30 mouse cellular contexts compared by ENCODE assay signal in genomic region chr2:124975106-124975505, GRCm38 (mm10).
DNase-seq lines count a peak whose midpoint lies in the region; ATAC-seq and TF ChIP-seq lines count a peak whose summit lies in the region.
"Had no signal": no experiment of that assay in that cellular context is flagged by ENCODE, and none has a peak within 500 bp of the region (broad histone marks: within the 10 kb centered on the region; RNA-seq: fewer than 3 reads in every experiment).

No protein-coding gene starts in this region.

- no peak for TF ChIP-seq CTCF in midbrain, postnatal 0 days (IDR thresholded peaks at IDR 0.05)

- H3K27ac ChIP-seq in midbrain, postnatal 0 days (ENCODE audit: low read depth, low read length) = no peak overlapping the region
- no peak overlapping the region for H3K27ac ChIP-seq in midbrain, embryonic 13.5 days
- H3K27ac ChIP-seq: forebrain, embryonic 13.5 days; hindbrain, embryonic 13.5 days; liver, embryonic 14.5 days; macrophage; midbrain, embryonic 10.5 days; neural tube, embryonic 12.5 days had no signal

- no peaks in the 10 kb centered on the region for H3K36me3 ChIP-seq in midbrain, postnatal 0 days (ENCODE audit: insufficient read depth, low read length)
- no peaks in the 10 kb centered on the region for H3K36me3 ChIP-seq in midbrain, embryonic 13.5 days
- H3K36me3 ChIP-seq: hindbrain, embryonic 13.5 days; midbrain, embryonic 10.5 days; neural tube, embryonic 12.5 days had no signal

- no peaks in the 10 kb centered on the region for H3K9me3 ChIP-seq in midbrain, postnatal 0 days (ENCODE audit: low read length)
- H3K9me3 ChIP-seq in midbrain, embryonic 13.5 days = no peaks in the 10 kb centered on the region
- H3K9me3 ChIP-seq: forebrain, embryonic 13.5 days; hindbrain, embryonic 13.5 days; midbrain, embryonic 10.5 days; neural tube, embryonic 12.5 days had no signal

- 71% methylated on average over 3 of the region's 3 CpGs for WGBS in midbrain, postnatal 0 days
- 77% methylated on average over 3 of the region's 3 CpGs for WGBS in midbrain, embryonic 13.5 days

- no peak for ATAC-seq in midbrain, postnatal 0 days (ENCODE audit: low FRiP score)
- no peak for ATAC-seq in midbrain, embryonic 13.5 days
- no peak for ATAC-seq in megakaryocyte progenitor cell, adult 5-6 weeks (replicated peaks; ENCODE audit: poor library complexity)
- ATAC-seq: forebrain, embryonic 13.5 days; midbrain, embryonic 16.5 days had no signal

- H3K9ac ChIP-seq in midbrain, postnatal 0 days (replicated peaks; ENCODE audit: low read length, poor library complexity, severe bottlenecking) = no peak overlapping the region
- H3K9ac ChIP-seq in midbrain, embryonic 13.5 days (replicated peaks) = no peak overlapping the region
- H3K9ac ChIP-seq: forebrain, embryonic 13.5 days; hindbrain, embryonic 13.5 days; liver, embryonic 14.5 days; neural tube, embryonic 12.5 days had no signal

- H3K4me2 ChIP-seq in midbrain, postnatal 0 days (ENCODE audit: low read depth, low read length, poor library complexity, severe bottlenecking) = no peak overlapping the region
- no peak overlapping the region for H3K4me2 ChIP-seq in midbrain, embryonic 13.5 days (replicated peaks)
- H3K4me2 ChIP-seq: forebrain, embryonic 13.5 days; heart, embryonic 11.5 days; hindbrain, embryonic 13.5 days; neural tube, embryonic 12.5 days had no signal

- peak; percentile 19 to 23 for DNase-seq in cerebellum, postnatal 14 days
- DNase-seq in cerebellum, adult 18-20 months = no peak
- DNase-seq in gastrocnemius, postnatal 10 days = peak; percentile 19
- no peak for DNase-seq in gastrocnemius, adult 18-20 months (ENCODE audit: low spot score)
- DNase-seq in midbrain, postnatal 0 days (ENCODE audit: low spot score) = peak; percentile 21
- DNase-seq: adrenal gland, adult 2 months; adrenal gland, postnatal 36 days; cerebellum, adult 9-11 months; gastrocnemius, postnatal 36 days; heart, adult 18-20 months; heart, postnatal 36 days; kidney, adult 11 months; kidney, postnatal 14 days; layer of hippocampus, postnatal 36 days; liver; lung, adult 2 months; lung, postnatal 10 days; right cerebral cortex, adult 18-20 months; thymus, postnatal 4 days had no signal

- H3K4me1 ChIP-seq in midbrain, postnatal 0 days (ENCODE audit: insufficient read depth, low read length) = no peaks in the 10 kb centered on the region
- H3K4me1 ChIP-seq in midbrain, embryonic 13.5 days (replicated peaks) = peaks cover 11% of the 10 kb centered on the region
- H3K4me1 ChIP-seq: neural tube, embryonic 12.5 days had no signal

- H3K27me3 ChIP-seq in midbrain, postnatal 0 days (ENCODE audit: insufficient read depth, low read length) = no peaks in the 10 kb centered on the region
- H3K27me3 ChIP-seq in midbrain, embryonic 13.5 days = no peaks in the 10 kb centered on the region
- H3K27me3 ChIP-seq: forebrain, embryonic 13.5 days; hindbrain, embryonic 13.5 days; neural tube, embryonic 12.5 days had no signal

- no peak overlapping the region for H3K4me3 ChIP-seq in midbrain, postnatal 0 days (ENCODE audit: low read depth, low read length)
- H3K4me3 ChIP-seq in midbrain, embryonic 13.5 days (replicated peaks) = no peak overlapping the region
- H3K4me3 ChIP-seq: forebrain, embryonic 13.5 days; hindbrain, embryonic 13.5 days; midbrain, embryonic 10.5 days; myocyte; neural tube, embryonic 12.5 days had no signal

Comparison
In these comparisons a context has a peak if more than half of its experiments do, and no peak if none do; other contexts are left out.
1. DNase-seq: peak in cerebellum, postnatal 14 days (2 of 2), gastrocnemius, postnatal 10 days (single experiment) and midbrain, postnatal 0 days (single experiment); none in cerebellum, adult 18-20 months (0 of 2) and gastrocnemius, adult 18-20 months (single experiment).